In the genomic region with DNA sequence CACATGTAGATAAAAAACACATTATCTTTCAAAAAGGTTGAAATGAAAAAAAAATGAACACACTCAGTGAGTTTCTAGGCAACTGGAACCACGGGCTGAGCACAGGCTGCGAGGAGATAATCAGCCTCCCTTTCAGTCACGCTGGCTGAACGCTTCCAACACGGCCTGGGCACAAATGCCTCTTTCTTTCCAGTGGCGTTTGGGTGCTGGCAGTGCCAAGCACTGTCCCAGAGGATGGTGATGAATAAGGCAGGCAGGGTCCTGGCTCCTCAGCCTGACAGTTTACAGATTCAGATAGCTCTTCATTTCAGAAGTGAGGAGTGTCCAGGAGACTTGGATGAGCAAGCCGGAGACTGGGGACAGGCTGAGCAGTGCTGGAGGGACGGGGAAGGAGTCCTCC, we compare ENCODE assay signal across 13 mouse cellular contexts.
DNase-seq lines count a peak whose midpoint lies in the region; ATAC-seq and TF ChIP-seq lines count a peak whose summit lies in the region.
"Had no signal": no experiment of that assay in that cellular context is flagged by ENCODE, and none has a peak within 500 bp of the region (broad histone marks: within the 10 kb centered on the region; RNA-seq: fewer than 3 reads in every experiment).

No protein-coding gene starts in this region.

- no peak for ATAC-seq in forebrain, embryonic 14.5 days
- peak; percentile 75 for ATAC-seq in forebrain, postnatal 0 days
- no peak for ATAC-seq in granulocyte monocyte progenitor cell, adult 5-6 weeks (replicated peaks; ENCODE audit: poor library complexity, severe bottlenecking)
- ATAC-seq: Patski had no signal

- no peak for TF ChIP-seq CTCF in forebrain, postnatal 0 days (IDR thresholded peaks at IDR 0.05; ENCODE audit: low read depth)
- TF ChIP-seq CTCF in olfactory bulb, adult 2 months (IDR thresholded peaks at IDR 0.05; ENCODE audit: insufficient read depth, low read depth, low read length): no peak

- H3K36me3 ChIP-seq in forebrain, embryonic 14.5 days (ENCODE audit: control insufficient read depth, insufficient read depth, low read length): no peaks in the 10 kb centered on the region
- H3K36me3 ChIP-seq in forebrain, embryonic 10.5 days (replicated peaks): no peaks in the 10 kb centered on the region
- H3K36me3 ChIP-seq in forebrain, postnatal 0 days (ENCODE audit: insufficient read depth): no peaks in the 10 kb centered on the region
- H3K36me3 ChIP-seq: liver, embryonic 15.5 days had no signal

- H3K4me1 ChIP-seq in forebrain, embryonic 14.5 days (ENCODE audit: control insufficient read depth, insufficient read depth, low read length): peaks cover 4% of the 10 kb centered on the region; the same call in 1 of the 2 replicates
- H3K4me1 ChIP-seq in forebrain, embryonic 10.5 days: no peaks in the 10 kb centered on the region
- peaks cover 13% of the 10 kb centered on the region for H3K4me1 ChIP-seq in forebrain, postnatal 0 days (ENCODE audit: insufficient read depth)
- H3K4me1 ChIP-seq in olfactory bulb, adult 2 months (ENCODE audit: control insufficient read depth, insufficient read depth, low read length): peaks cover 4% of the 10 kb centered on the region; the same call in 1 of the 2 replicates
- H3K4me1 ChIP-seq: liver, embryonic 15.5 days had no signal

- H3K9me3 ChIP-seq in forebrain, embryonic 14.5 days (replicated peaks; ENCODE audit: control insufficient read depth, low read length): no peaks in the 10 kb centered on the region
- H3K9me3 ChIP-seq in forebrain, embryonic 10.5 days: no peaks in the 10 kb centered on the region
- no peaks in the 10 kb centered on the region for H3K9me3 ChIP-seq in forebrain, postnatal 0 days (ENCODE audit: low read length)

- H3K4me2 ChIP-seq in forebrain, embryonic 14.5 days (ENCODE audit: low read length): no peak overlapping the region
- no peak overlapping the region for H3K4me2 ChIP-seq in forebrain, postnatal 0 days (ENCODE audit: low read depth)
- H3K4me2 ChIP-seq: liver, embryonic 15.5 days had no signal

- H3K9ac ChIP-seq in forebrain, embryonic 14.5 days (ENCODE audit: low read length): no peak overlapping the region
- H3K9ac ChIP-seq in forebrain, postnatal 0 days: no peak overlapping the region
- H3K9ac ChIP-seq: liver, embryonic 15.5 days had no signal

- H3K4me3 ChIP-seq in forebrain, embryonic 14.5 days (ENCODE audit: low read depth, low read length): no peak overlapping the region
- no peak overlapping the region for H3K4me3 ChIP-seq in forebrain, embryonic 10.5 days
- no peak overlapping the region for H3K4me3 ChIP-seq in forebrain, postnatal 0 days (ENCODE audit: low read depth, low read length)
- no peak overlapping the region for H3K4me3 ChIP-seq in olfactory bulb, adult 2 months (ENCODE audit: insufficient read depth, low read depth, low read length)
- H3K4me3 ChIP-seq: liver, embryonic 15.5 days had no signal

- peak; percentile 61 for DNase-seq in forebrain, embryonic 14.5 days (ENCODE audit: low spot score)
- no peak for DNase-seq in forebrain, embryonic 10.5 days (ENCODE audit: extremely low spot score, low spot score)
- peak; percentile 65 for DNase-seq in forebrain, postnatal 0 days
- peak; percentile 47 to 63 for DNase-seq in left cerebral cortex, adult 18-20 months (ENCODE audit: low spot score in 2 of 2)
- DNase-seq in lung, postnatal 10 days: no peak
- no peak for DNase-seq in adrenal gland, adult 18-20 months (ENCODE audit: low spot score in 2 of 2)
- DNase-seq: embryo, embryonic 11 days; heart, postnatal 36 days; kidney, postnatal 14 days had no signal

- WGBS in forebrain, embryonic 14.5 days: 28% methylated on average over 8 of the region's 8 CpGs
- 82% methylated on average over 8 of the region's 8 CpGs for WGBS in forebrain, embryonic 10.5 days
- WGBS in forebrain, postnatal 0 days: 21% methylated on average over 8 of the region's 8 CpGs
- 40% methylated on average over 8 of the region's 8 CpGs for WGBS in olfactory bulb, adult 2 months

- no peak overlapping the region for H3K27ac ChIP-seq in forebrain, embryonic 14.5 days (ENCODE audit: low read depth, low read length)
- H3K27ac ChIP-seq in forebrain, embryonic 10.5 days: no peak overlapping the region
- H3K27ac ChIP-seq in forebrain, postnatal 0 days (ENCODE audit: low read depth, low read length): peak overlapping the region; percentile 36
- H3K27ac ChIP-seq in olfactory bulb, adult 2 months (ENCODE audit: insufficient read depth, low read depth, low read length): peak overlapping the region; percentile 42; the same call in 1 of the 2 replicates
- H3K27ac ChIP-seq: liver, embryonic 15.5 days had no signal

- TF ChIP-seq POLR2A in olfactory bulb, adult 2 months (IDR thresholded peaks at IDR 0.05; ENCODE audit: insufficient read depth, low read depth, low read length): no peak

- no peaks in the 10 kb centered on the region for H3K27me3 ChIP-seq in forebrain, embryonic 14.5 days (replicated peaks; ENCODE audit: control insufficient read depth, insufficient read depth, low read length)
- H3K27me3 ChIP-seq in forebrain, embryonic 10.5 days (ENCODE audit: poor library complexity, severe bottlenecking): no peaks in the 10 kb centered on the region
- H3K27me3 ChIP-seq in forebrain, postnatal 0 days (ENCODE audit: insufficient read depth, low read length): no peaks in the 10 kb centered on the region
- H3K27me3 ChIP-seq: liver, embryonic 15.5 days; Patski had no signal

Comparison
In these comparisons a context has a peak if more than half of its experiments do, and no peak if none do; other contexts are left out.
1. DNase-seq: peak in forebrain, embryonic 14.5 days (single experiment), forebrain, postnatal 0 days (single experiment) and left cerebral cortex, adult 18-20 months (2 of 2); none in forebrain, embryonic 10.5 days (single experiment), lung, postnatal 10 days (single experiment) and adrenal gland, adult 18-20 months (0 of 2).
2. H3K27ac ChIP-seq: peak in forebrain, postnatal 0 days (single experiment) and olfactory bulb, adult 2 months (single experiment); none in forebrain, embryonic 14.5 days (single experiment) and forebrain, embryonic 10.5 days (single experiment).